Mouse (Mus musculus): Measurements from ENCODE around the gene Dok1.

Dok1 gene

DNA sequence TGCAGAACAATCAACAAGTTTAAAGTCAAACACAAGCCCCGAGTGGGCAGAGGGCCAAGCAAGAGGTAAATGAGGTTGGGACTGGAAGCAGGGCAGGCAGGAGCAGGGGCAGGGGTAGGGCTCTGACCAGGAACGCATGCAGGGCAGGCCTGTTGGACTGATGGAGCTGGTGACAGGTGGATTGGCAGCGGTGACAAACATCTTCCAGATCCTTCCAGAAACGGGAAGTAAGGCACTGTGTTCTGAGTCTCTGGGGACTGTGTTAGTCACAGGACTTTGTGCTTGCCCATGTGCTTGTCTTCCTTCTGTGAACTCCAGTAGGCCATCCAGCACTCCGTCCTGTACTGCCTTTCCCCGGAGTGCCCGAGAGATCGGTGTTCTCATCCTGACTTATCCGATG lies 11.5 kb upstream of the Dok1 start:
- DNase-seq: no peak

GRCm38 (mm10) chr6:83043993-83044392 lies 10.7 kb upstream of the Dok1 start:
- no peak for DNase-seq

GRCm38 (mm10) chr6:83043561-83043960 lies 10.3 kb upstream of the Dok1 start:
- no peak for DNase-seq

DNA sequence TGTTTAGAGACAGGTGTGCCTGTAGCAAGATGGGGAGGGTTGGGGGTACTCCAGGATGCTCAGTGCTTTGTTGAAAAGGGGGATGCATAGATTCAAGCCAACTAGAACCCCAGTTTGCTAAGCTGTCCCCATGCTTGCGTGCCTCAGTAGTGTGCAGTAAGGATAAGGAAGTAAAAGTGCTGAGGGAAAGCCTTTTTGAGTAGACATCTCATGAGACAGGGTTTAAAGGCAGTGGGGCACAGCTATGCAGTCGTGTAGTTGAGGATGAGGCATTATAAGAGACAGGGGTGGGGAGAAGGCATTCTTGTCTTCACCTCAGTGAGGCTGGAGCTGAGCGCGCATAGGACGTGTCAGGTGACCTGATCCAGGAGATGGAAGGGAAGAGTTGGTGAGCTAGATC lies 7.3 kb upstream of the Dok1 start:
- DNase-seq: no peak

DNA sequence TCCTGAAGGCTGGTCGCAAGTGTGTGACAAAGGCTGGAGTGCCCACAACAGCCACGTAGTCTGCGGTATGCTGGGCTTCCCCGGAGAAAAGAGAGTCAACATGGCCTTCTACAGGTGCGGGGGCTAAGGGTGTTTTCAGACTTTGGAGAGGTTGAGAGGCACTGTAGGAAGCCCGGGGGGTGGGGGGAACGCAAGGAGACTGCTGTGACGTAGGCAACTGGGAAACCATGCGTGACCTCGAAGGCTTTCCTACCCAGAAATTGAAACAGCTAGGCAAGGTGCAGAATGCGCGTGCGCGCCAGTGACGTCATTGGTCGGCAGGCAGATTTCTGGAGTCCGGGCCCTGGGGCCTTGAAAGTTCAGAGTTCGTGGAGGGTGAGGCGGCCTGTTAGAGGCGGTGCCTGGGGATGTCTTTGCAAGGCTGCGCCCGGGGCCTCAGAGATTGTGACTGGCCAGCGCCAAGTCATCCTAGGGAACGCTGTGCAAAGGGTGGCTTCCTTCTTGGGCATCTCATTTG lies 5.3 kb upstream of the Dok1 start:
- DNase-seq: peak; percentile 96

DNA sequence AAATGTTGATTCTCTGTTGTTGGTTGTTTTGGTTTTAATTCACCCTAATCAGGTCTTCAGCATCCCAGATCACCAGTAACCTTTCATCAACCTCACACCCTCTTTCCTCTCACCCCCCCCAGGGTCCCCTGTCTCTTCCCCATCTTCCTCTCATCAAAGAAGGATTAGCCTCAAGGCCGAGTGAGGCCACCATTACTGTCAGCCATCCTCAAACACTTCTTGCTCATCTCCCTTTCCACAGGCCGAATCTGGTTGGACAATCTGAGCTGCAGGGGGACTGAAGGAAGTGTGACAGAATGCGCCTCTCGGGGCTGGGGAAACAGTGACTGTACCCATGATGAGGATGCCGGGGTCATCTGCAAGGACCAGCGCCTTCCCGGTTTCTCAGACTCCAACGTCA lies 3.9 kb upstream of the Dok1 start:
- no peak for DNase-seq

DNA sequence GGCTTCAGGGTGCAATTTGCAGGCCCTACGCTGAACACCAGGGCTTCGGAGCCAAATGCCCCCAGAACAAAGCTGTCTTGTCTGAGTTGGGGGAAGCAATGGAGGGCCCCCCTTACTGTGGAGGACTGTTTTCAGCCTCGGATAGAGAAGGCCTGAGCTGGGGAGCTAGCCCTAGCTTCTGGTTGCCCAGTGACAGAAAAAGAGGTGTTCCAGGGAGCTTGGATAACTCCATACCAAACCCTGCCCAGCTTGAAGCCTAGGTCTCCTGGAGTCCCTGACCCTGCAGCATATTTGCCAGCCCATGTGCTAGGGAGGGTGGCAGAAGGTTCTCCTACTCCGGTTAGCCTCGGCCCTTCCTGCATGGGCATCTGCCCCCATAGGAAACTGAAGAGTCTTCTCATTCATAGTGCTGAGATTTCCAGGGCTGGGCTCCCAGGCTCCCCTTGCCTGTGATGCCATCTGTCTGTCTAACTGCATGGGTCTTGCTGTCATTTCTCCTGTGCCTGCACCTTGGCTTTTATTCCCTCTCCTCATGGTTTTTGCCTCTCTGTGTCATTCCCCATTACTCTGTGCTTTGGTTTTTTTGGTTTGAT lies 1.3 kb upstream of the Dok1 start:
- no peak for DNase-seq

- DNase-seq: peak; percentile 74
Observed at GRCm38 (mm10) chr6:83032769-83033191, 491 bp downstream of the Dok1 start.

GRCm38 (mm10) chr6:83031921-83032590 lies 1.2 kb downstream of the Dok1 start:
- DNase-seq: no peak

- DNase-seq: no peak
Observed at GRCm38 (mm10) chr6:83031111-83031510, 2.2 kb downstream of the Dok1 start.

DNA sequence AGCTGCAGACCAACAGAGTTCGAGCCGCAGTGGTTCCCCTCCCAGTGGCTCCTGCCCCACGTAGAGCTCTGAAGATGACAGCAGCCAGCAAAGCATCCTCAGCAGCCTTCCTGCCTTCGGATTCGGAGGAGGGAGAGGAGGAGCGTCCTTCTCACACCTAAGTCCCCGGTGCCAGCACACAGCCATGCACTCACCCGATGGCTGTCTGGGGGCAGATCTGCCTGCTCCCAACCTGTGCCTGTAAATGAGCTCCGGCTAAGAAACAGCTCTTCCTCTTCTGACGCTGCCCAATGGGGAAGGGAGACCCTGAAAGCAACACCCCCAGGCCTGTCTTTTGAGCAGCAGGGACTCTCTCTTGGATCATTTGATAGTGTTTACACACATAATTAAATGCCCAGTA lies 3.5 kb downstream of the Dok1 start:
- no peak for DNase-seq

DNA sequence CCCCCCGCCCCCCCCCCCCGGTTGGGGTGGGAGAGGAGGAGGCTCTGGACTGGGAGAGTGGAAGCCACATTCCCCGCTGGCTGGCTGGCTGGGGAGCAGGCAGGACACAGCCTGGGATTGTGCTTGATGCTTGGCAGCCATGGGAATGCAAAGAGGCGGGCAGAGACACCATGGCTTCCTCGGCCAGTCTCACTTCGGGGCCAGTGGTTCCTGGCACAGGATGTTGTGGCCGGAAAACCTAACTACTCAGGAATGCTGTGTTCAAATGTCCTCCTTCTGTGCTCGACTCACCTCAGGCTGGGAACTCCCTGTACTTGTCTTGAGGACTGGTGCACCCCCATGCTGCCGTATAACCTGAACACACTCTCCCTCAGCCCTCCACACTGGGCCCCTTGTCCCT lies 5.6 kb downstream of the Dok1 start:
- DNase-seq: no peak

- DNase-seq: no peak
Observed at GRCm38 (mm10) chr6:83027293-83027692, 6.0 kb downstream of the Dok1 start.

DNA sequence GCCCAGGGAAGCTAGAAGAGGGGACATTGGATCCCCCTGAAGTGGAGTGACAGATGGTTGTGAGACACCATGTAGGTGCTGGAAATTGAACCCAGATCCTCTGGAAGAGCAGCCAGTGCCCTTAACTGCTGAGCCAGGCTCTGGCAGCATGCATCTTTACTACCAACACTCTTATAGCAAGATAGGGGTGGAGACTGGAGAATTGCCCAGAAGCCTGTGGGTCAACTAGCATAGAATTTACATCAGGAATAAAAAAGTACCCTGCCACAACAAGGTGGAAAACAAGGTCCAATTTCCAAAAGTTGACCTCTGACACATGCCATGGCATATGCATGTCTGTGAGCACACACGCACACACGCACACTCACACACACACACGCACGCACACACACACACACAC lies 8.1 kb downstream of the Dok1 start:
- no peak for DNase-seq

GRCm38 (mm10) chr6:83024421-83024820 lies 8.8 kb downstream of the Dok1 start:
- no peak for DNase-seq

GRCm38 (mm10) chr6:83023786-83024185 lies 9.5 kb downstream of the Dok1 start:
- DNase-seq: no peak

DNA sequence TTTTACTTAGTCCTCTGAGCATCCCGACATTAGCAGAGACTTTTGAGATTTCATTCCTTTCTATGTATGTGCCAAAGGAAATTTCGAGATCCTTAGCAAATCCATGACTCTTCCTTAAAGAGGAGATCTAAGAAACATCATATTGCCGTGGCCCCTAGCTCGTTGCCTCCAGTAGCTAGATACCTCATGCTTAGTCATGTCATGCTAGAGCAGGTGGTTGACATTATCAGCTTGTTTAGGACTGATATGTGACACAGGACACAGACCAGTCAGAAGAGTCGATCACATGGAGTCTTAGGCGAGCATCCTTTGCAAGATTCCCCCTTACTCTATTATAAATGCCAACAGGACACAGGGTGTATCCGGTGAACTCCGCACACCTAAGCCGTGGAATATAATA lies 10.3 kb downstream of the Dok1 start:
- DNase-seq: no peak

DNA sequence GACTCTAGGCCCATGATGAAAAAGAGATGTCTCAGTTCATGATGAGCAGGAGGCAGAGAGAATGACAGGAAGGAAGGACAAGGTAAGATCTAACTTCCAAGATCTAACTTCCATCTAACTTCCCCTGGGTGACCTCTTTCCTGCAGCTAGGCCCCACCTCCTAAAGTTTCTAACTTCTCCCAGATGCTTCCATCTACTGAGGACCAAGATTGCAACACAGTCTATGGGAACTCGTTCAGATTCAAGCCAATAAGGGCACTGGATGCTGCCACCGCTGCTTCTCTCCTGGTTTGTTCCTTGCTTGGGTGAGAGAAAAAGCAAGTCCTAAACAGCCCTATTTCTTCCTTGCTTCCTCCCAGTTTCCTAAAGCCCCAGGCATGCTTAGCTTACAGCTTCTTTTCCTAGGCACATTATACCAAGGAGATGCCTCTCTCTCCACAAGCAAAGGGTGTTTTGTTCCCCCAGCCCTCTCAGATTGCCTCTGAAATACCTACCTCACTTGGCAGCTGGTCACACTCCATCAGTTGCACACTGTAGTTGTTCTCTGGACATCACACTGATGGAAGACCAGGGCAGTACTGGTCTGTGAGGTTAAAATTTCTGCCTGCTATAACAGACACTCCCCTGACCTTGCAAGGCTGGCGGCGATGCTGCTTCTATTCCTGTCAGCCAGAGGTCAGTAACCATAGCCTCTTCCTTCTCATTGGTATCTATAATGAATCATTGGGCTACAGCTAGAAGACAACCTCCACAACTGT lies 12.3 kb downstream of the Dok1 start:
- no peak for DNase-seq

DNA sequence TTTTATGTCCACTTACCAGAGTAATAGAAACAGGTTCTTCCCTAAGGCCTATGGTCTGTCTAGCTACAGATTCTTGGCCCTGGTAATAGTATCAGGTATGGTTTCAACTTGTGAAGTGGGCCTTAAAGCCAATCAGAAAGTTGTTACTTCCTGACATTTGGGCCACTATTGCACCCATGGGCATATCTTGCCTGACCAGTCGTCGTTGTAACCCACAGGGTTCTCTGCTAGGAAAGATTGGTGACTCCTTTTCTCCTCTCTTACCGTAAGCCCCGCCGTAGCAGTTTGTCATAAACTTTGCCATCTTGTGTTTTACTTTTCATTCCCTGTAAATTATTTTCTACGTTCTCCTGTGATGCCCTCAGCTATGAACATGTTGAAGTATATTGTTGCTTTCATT lies 13.2 kb downstream of the Dok1 start:
- no peak for DNase-seq

DNA sequence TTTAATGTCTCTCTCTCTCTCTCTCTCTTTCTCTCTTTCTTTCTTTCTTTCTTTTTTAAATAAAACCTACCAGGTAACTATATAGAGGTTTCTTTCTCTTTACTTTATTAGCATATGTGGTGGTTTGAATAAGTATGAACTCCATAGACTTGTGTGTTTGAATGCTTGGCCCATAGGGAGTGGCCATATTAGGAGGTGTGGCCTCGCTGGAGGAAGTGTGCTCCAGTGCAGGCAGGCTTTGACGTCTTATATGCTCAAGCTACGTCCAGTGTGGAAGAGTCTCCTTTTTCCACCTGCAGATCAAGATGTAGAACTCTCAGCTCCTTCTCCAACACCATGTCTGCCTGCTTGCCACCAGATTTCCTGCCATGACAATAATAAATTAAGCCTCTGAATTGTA lies 14.2 kb downstream of the Dok1 start:
- DNase-seq: no peak

DNA sequence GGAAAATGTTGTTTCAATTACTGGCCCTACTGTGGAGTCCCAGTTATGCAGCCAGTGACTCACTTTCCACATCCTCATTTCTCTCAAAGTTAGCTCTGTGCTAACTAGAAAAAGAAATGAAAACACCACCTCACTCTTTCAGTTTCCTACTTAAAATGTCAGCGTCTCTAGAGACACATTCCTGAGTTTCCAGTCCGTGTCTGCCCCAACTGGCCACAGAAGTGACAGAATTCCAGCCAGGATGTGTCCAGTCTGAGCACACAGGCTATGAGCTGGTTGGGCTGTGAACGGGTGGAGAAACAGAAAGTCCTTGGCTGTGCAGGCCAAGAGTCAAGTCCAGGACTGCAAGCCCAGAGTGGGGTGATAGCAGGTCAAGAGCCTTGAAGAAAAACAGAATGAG lies 16.1 kb downstream of the Dok1 start:
- DNase-seq: no peak

DNA sequence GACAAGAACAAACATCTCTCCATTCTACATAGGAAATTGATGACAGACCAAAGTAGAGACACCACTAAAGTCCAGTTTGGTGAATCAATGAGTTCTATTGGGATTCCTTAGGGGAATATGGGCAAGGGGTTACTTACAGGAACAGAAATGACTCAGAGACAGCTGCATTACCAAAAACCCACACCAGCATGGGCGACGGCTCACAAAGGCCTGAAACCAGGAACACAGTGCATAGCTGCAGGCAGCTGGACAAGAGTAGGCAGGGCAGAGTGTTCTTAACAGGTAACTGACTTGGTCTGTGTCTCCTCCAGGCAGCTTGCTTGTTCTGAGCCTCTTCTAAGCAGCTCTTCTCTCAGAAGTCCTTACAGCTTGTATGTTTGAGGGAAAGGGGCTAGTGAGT lies 17.5 kb downstream of the Dok1 start:
- DNase-seq: no peak

DNA sequence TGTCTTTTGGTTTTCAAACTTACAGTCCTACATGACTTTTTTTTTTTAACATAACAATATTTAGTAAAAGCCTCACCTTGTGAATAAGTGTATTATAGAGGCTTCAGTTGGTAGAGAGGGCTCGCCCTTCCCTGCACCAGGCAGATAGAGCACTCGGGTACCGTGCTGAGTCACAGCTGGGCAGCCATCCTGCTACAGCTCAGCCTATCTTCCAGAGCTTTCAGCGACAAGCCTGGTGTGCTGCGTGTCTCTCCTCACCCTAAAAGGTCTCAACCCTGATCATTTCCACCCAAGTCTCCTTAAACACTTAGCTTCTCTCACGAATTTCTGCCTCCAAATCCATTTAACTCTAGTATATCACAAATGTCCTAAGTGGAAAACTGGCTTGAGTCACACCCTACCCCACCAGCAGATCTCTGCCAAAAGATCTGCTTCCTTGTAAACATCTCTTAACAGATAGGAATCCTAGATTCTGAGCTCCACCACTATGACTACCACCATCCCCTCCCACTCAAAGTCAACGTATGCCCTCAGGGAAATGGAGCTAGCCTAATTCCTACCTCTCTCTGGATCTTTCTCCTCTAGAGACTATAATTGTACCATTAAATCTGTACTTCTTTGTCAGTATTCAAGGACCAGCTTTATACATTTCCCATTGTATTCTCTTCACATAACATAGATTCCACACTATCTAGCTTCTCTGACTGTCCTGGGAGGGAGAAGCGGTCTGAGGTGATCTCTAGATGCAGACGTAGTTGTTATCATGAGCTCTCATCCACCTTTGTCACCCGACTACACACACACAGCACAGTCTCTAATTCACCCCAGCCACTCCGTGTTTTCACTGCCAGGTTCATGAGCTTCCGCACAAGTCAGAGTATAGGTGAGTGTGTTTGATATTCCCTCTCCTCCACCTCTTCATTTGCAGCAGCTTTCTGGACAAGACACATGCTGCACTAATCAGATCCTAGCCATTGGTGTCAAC lies 18.5 kb downstream of the Dok1 start:
- DNase-seq: no peak

Data from thymus, postnatal 4 days (tissue).